Mouse (Mus musculus) midbrain, postnatal 0 days (tissue): ENCODE measurements around the gene Plcg1. TPM values are rescaled to one million over a fixed set of nuclear protein-coding genes. Genes with fewer than 3 reads are reported as not detected.

Experiments
- ATAC-seq: fragments of 200-750 bp; cut with Nextera tagmentation; 2 replicates; pipeline ENCODE4 v1.8.0; 2017; ENCODE audit warnings: moderate number of reproducible peaks, mild to moderate bottlenecking, moderate TSS enrichment, moderate library complexity; ENCODE audit not compliant: low FRiP score
- DNase-seq: peaks from one replicate; pipeline ENCODE4 v3.0.0-alpha.2; 2015; ENCODE audit warnings: low spot score
- H3K27ac ChIP-seq: fragments of 300-500 bp; sonication (generic); 2 replicates; pipeline ENCODE4 v1.5.1; 2014; ENCODE audit warnings: low read depth, mild to moderate bottlenecking, low read length, mixed read lengths
- H3K27me3 ChIP-seq: fragments of 300-500 bp; sonication (generic); 2 replicates; pipeline ENCODE4 v1.6.1; 2014; ENCODE audit warnings: low read length, control low read depth, mixed read lengths; ENCODE audit not compliant: insufficient read depth
- H3K36me3 ChIP-seq: fragments of 300-500 bp; sonication (generic); 2 replicates; pipeline ENCODE4 v1.6.1; 2014; ENCODE audit warnings: low read length, control low read depth, mixed read lengths; ENCODE audit not compliant: insufficient read depth
- H3K4me1 ChIP-seq: fragments of 300-500 bp; sonication (generic); 2 replicates; pipeline ENCODE4 v1.6.1; 2014; ENCODE audit warnings: mild to moderate bottlenecking, control low read depth, antibody characterized with exemption, low read length, mixed read lengths; ENCODE audit not compliant: insufficient read depth
- H3K4me2 ChIP-seq: fragments of 300-500 bp; sonication (generic); 2 replicates; pipeline ENCODE4 v1.6.1; 2014; ENCODE audit warnings: low read depth, mild to moderate bottlenecking, low read length, mixed read lengths; ENCODE audit not compliant: poor library complexity, severe bottlenecking
- H3K4me3 ChIP-seq: fragments of 300-500 bp; sonication (generic); 2 replicates; pipeline ENCODE4 v1.5.1; 2014; ENCODE audit warnings: low read depth, mild to moderate bottlenecking, low read length, moderate library complexity
- H3K9ac ChIP-seq: fragments of 300-500 bp; sonication (generic); replicated peaks from 2 replicates; pipeline ENCODE4 v1.6.1; 2014; ENCODE audit warnings: mild to moderate bottlenecking, low read length, moderate library complexity, mixed read lengths; ENCODE audit not compliant: poor library complexity, severe bottlenecking
- H3K9me3 ChIP-seq: fragments of 300-500 bp; sonication (generic); 2 replicates; pipeline ENCODE4 v1.6.1; 2016; ENCODE audit warnings: low read length, control low read depth
- CTCF ChIP-seq: IDR thresholded peaks from 2 replicates; pipeline ENCODE4 v1.5.1; 2016; ENCODE audit warnings: antibody characterized with exemption, mild to moderate bottlenecking
- WGBS: fragments of 180-500 bp; shearing (Covaris S2); extraction: QIAGEN DNeasy Blood & Tissue Kit; methylation state at CpG from one replicate; pipeline ENCODE4 v1.1.7; 2014; 5-methylcytosine and 5-hydroxymethylcytosine counted together
- polyA plus RNA-seq: library from polyadenylated mRNA; unstranded; fragments of >200 nt; fragmentation: Nextera tagmentation; extraction: Ambion mirVana; gene quantifications from 2 replicates; pipeline ENCODE4 v1.2.1, GENCODE M21; 2015
- total RNA-seq: library from RNA; depleted of rRNA; stranded (reverse); fragments of >200 nt; gene quantifications from 2 replicates; pipeline ENCODE4 v1.2.3, GENCODE M21; 2014

Plcg1 gene
- total and polyA plus RNA-seq, 2 experiments from 2014 or later = 45.2 to 88.7 TPM

DNA sequence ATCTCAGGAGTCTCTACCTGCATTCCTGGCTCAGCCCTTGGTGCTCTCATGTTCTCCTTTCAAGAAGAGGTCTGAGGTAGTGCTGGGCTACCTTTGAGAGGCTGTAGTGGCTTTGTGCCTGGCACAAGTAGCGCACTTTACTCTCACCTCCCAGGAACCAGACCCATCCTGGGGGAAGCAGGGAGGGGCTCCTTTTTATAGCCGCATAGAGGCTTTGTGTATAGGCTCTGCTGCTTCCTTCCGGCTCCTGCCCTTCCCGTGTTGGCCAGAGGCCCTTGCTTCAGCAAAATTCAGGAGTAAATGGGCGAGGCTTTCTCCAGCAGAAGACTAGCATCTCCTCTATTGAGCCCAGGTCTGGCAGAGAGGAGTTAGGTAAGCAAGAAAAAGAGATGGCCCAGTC is 7.3 kb downstream of the Plcg1 start:
- no peak overlapping the region for H3K27ac ChIP-seq
- H3K9me3 ChIP-seq = no peaks in the 10 kb centered on the region
- H3K9ac ChIP-seq = no peak overlapping the region
- no peak for TF ChIP-seq CTCF
- peaks cover 19% of the 10 kb centered on the region; the same call in 1 of the 2 replicates for H3K4me1 ChIP-seq
- no peaks in the 10 kb centered on the region for H3K27me3 ChIP-seq
- 72% methylated on average over 5 of the region's 5 CpGs for WGBS
- ATAC-seq = no peak
- H3K4me2 ChIP-seq = no peak overlapping the region
- H3K36me3 ChIP-seq = no peaks in the 10 kb centered on the region; the same call in 1 of the 2 replicates
- H3K4me3 ChIP-seq = no peak overlapping the region
- DNase-seq = no peak

DNA sequence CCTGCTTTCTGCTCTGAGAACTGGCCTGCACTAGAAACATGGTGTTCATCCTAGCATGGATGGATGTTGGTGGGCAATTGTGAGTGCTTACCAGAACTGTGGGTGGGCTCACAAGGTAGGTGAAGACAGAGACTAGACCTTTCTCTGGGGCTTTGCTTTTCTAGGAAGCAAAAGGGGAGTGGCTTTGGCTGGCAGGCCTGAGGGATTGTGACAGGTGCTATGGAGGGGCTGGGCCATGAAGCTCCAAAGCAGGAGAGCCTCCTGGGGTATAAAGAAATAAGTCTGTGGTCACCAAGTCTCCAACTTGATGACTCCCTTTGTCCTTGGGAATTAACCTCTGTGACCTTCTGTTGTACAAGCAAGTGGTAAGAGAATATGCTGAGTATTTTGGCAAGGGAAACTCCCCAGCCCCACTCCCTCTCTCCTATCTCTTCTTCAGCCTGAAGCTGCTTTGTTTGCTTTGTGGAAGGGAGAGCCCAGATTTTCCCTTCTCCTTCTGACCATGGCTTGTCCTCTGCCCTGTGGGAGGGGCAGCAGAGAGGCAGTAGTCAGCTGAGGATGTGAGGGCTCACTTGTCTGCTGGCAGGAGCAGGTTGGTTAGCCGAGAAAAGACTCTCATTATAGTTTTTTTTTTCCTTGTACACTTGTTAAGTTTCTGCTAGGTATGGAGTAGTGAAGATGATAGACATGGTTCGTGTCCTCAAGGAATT is 8.7 kb downstream of the Plcg1 start:
- no peak overlapping the region for H3K4me2 ChIP-seq
- DNase-seq (no peak), ATAC-seq (no peak)
- peaks cover 12% of the 10 kb centered on the region; the same call in 1 of the 2 replicates for H3K4me1 ChIP-seq
- WGBS = 34% methylated on average over 2 of the region's 2 CpGs
- no peak overlapping the region for H3K27ac ChIP-seq
- TF ChIP-seq CTCF = no peak
- H3K36me3 ChIP-seq = no peaks in the 10 kb centered on the region; the same call in 1 of the 2 replicates
- no peaks in the 10 kb centered on the region for H3K27me3 ChIP-seq
- H3K9ac ChIP-seq = no peak overlapping the region
- no peaks in the 10 kb centered on the region for H3K9me3 ChIP-seq
- H3K4me3 ChIP-seq = no peak overlapping the region

DNA sequence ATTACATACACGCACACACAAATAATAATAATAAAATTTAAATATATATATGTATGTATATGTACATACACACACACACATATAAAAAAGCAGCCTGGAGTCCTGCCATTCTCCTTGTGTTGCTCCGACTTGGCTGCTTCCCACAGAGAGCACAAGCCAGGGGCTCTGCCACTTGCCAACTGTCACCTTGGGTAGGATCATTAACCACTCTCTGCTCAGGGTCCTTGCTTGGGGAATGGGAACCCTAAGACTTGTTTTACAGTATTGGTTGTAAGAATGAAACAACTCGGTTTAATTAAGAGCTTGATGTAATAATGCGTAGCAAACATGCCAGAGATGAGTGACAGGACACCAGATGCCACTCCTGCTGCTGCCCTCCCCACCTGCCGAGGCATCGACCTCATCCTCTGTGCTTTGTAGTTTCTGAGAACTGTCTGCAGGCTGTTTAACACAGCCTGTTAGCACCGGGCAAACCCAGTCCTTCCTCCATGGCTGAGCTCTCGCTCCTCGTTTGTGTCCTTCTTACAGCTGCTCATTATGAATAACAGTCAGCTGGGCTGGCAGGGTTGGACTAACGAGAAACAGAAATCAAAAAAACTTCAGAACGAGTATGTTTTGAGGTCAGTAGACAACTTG is 9.5 kb downstream of the Plcg1 start:
- WGBS = 48% methylated on average over 11 of the region's 11 CpGs
- Histone ChIP-seq H3K9me3 (no peaks in the 10 kb centered on the region), H3K36me3 (no peaks in the 10 kb centered on the region; the same call in 1 of the 2 replicates), H3K4me3 (no peak overlapping the region), H3K4me2 (no peak overlapping the region), H3K4me1 (peaks cover 9% of the 10 kb centered on the region; the same call in 1 of the 2 replicates), H3K9ac (no peak overlapping the region), H3K27ac (no peak overlapping the region), H3K27me3 (no peaks in the 10 kb centered on the region)
- TF ChIP-seq CTCF = no peak
- no peak for ATAC-seq
- DNase-seq = peak; percentile 34

DNA sequence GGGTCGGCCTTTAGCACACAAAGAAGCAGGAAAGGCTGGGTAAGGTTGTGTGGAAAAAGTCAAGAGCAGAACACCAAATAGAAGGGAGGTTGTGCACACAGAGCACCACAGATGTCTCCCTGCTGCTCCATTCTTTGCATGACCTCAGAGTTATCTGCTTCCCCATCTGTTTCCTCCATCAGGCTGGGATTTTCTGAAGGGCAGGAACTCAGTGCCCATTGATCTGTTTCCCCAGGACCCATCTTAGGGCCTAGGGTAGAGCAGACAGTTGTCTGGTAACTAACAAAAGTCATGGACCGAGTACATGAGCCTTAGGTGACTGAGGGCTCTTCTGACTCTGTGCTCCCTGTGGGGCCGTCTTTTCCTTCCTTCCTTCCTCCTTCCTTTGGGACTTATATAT is 10.5 kb downstream of the Plcg1 start:
- Histone ChIP-seq H3K27me3 (no peaks in the 10 kb centered on the region), H3K4me3 (no peak overlapping the region), H3K9me3 (no peaks in the 10 kb centered on the region), H3K9ac (no peak overlapping the region), H3K27ac (no peak overlapping the region), H3K4me2 (no peak overlapping the region), H3K36me3 (no peaks in the 10 kb centered on the region; the same call in 1 of the 2 replicates), H3K4me1 (peaks cover 9% of the 10 kb centered on the region; the same call in 1 of the 2 replicates)
- 78% methylated on average over 3 of the region's 3 CpGs for WGBS
- no peak for TF ChIP-seq CTCF
- no peak for ATAC-seq
- no peak for DNase-seq

DNA sequence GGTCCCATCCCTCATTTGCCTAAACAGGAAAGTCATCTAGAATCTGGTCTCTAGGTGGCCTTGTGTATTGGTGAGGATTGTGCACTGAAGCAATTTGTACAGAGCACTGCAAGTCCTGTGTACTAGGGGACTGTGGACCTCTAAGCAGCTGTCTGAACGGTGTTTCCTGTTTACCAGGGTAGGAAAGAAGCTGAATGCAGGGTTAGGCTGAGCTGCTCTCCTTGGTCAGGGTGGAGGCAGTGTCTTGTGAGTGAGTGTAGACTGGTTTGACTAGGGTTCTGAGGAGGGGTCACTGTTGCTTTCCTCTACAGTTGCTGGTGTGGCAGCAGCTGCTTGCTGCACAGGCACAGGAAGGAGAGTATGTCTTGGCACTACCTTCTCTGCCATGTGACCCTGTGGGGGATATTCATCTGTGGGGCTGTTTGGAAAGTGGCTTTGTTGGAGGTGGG is 11.1 kb downstream of the Plcg1 start:
- Histone ChIP-seq H3K4me1 (peaks cover 9% of the 10 kb centered on the region; the same call in 1 of the 2 replicates), H3K9me3 (no peaks in the 10 kb centered on the region), H3K36me3 (peaks cover 2% of the 10 kb centered on the region; the same call in 1 of the 2 replicates), H3K4me3 (no peak overlapping the region), H3K4me2 (no peak overlapping the region), H3K27ac (no peak overlapping the region; the same call in 1 of the 2 replicates), H3K27me3 (no peaks in the 10 kb centered on the region), H3K9ac (no peak overlapping the region)
- ATAC-seq (no peak), DNase-seq (no peak)
- WGBS = 75% methylated on average over 1 of the region's 1 CpGs
- no peak for TF ChIP-seq CTCF
